Comparison of ENCODE assay signal across 31 mouse cellular contexts in genomic region chr9:81140158-81140557, GRCm38 (mm10).
"Had no signal": no experiment of that assay in that cellular context is flagged by ENCODE, and none has a peak within 500 bp of the region (broad histone marks: within the 10 kb centered on the region; RNA-seq: fewer than 3 reads in every experiment).

No protein-coding gene starts in this region.

- H3K4me3 ChIP-seq: limb, embryonic 10.5 days; limb, embryonic 12.5 days; limb, embryonic 13.5 days; limb, embryonic 15.5 days; liver, embryonic 12.5 days; liver, embryonic 13.5 days; liver, embryonic 15.5 days; lung, embryonic 15.5 days; megakaryocyte, embryonic 14.5 days; midbrain, embryonic 10.5 days; midbrain, embryonic 12.5 days; midbrain, embryonic 13.5 days; myocyte; neural tube, embryonic 12.5 days had no signal

- ATAC-seq: liver, embryonic 12.5 days; liver, postnatal 0 days; lung, postnatal 0 days; midbrain, embryonic 13.5 days; midbrain, embryonic 16.5 days had no signal

- H3K36me3 ChIP-seq: limb, embryonic 10.5 days; limb, embryonic 12.5 days; limb, embryonic 13.5 days; limb, embryonic 15.5 days; liver, embryonic 12.5 days; liver, embryonic 13.5 days; liver, embryonic 15.5 days; lung, embryonic 15.5 days; midbrain, embryonic 10.5 days; midbrain, embryonic 12.5 days; midbrain, embryonic 13.5 days; neural tube, embryonic 12.5 days had no signal

- H3K4me1 ChIP-seq: limb, embryonic 10.5 days; limb, embryonic 12.5 days; limb, embryonic 13.5 days; limb, embryonic 15.5 days; liver, embryonic 12.5 days; liver, embryonic 13.5 days; liver, embryonic 15.5 days; lung, embryonic 15.5 days; midbrain, embryonic 10.5 days; midbrain, embryonic 12.5 days; midbrain, embryonic 13.5 days; neural tube, embryonic 12.5 days had no signal

- DNase-seq: left cerebral cortex, postnatal 4 days; liver; liver, embryonic 13.5 days; liver, postnatal 0 days; lung, adult 18-20 months; lung, adult 2 months; lung, embryonic 14.5 days; lung, postnatal 10 days; lung, postnatal 14 days; lung, postnatal 36 days; lung, postnatal 4 days; midbrain, embryonic 14.5 days had no signal

- H3K9me3 ChIP-seq: limb, embryonic 10.5 days; limb, embryonic 12.5 days; limb, embryonic 13.5 days; limb, embryonic 15.5 days; liver, embryonic 12.5 days; liver, embryonic 13.5 days; liver, embryonic 15.5 days; lung, embryonic 15.5 days; midbrain, embryonic 10.5 days; midbrain, embryonic 12.5 days; midbrain, embryonic 13.5 days; neural tube, embryonic 12.5 days had no signal

- H3K27ac ChIP-seq: limb, embryonic 10.5 days; limb, embryonic 12.5 days; limb, embryonic 13.5 days; limb, embryonic 15.5 days; liver, embryonic 12.5 days; liver, embryonic 13.5 days; liver, embryonic 14.5 days; liver, embryonic 15.5 days; lung, embryonic 15.5 days; macrophage; midbrain, embryonic 10.5 days; midbrain, embryonic 12.5 days; midbrain, embryonic 13.5 days; neural tube, embryonic 12.5 days had no signal

- H3K27me3 ChIP-seq: limb, embryonic 12.5 days; limb, embryonic 13.5 days; limb, embryonic 15.5 days; liver, embryonic 12.5 days; liver, embryonic 13.5 days; liver, embryonic 15.5 days; lung, embryonic 15.5 days; megakaryocyte, embryonic 14.5 days; midbrain, embryonic 12.5 days; midbrain, embryonic 13.5 days; neural tube, embryonic 12.5 days had no signal

- H3K9ac ChIP-seq: limb, embryonic 12.5 days; limb, embryonic 13.5 days; limb, embryonic 15.5 days; liver, embryonic 12.5 days; liver, embryonic 13.5 days; liver, embryonic 14.5 days; liver, embryonic 15.5 days; liver, postnatal 0 days; lung, embryonic 14.5 days; lung, embryonic 15.5 days; midbrain, embryonic 12.5 days; midbrain, embryonic 13.5 days; neural tube, embryonic 12.5 days had no signal

- H3K4me2 ChIP-seq: limb, embryonic 12.5 days; limb, embryonic 13.5 days; limb, embryonic 15.5 days; liver, embryonic 11.5 days; liver, embryonic 12.5 days; liver, embryonic 13.5 days; liver, embryonic 15.5 days; lung, embryonic 14.5 days; lung, embryonic 15.5 days; midbrain, embryonic 11.5 days; midbrain, embryonic 12.5 days; midbrain, embryonic 13.5 days; neural tube, embryonic 12.5 days had no signal
